Mouse (Mus musculus) kidney, postnatal 25 days (tissue): ENCODE data around the gene Tpx2.

ENCODE experiments used
- DNase-seq, 2 experiments: peaks; one replicate each; pipeline ENCODE4 v3.0.0; 2021; ENCODE audit warnings: mixed read lengths in 2 of 2

Gene Tpx2

GRCm38 (mm10) chr2:152863346-152863745 is 15.6 kb downstream of the Tpx2 start:
- no peak for DNase-seq

DNA sequence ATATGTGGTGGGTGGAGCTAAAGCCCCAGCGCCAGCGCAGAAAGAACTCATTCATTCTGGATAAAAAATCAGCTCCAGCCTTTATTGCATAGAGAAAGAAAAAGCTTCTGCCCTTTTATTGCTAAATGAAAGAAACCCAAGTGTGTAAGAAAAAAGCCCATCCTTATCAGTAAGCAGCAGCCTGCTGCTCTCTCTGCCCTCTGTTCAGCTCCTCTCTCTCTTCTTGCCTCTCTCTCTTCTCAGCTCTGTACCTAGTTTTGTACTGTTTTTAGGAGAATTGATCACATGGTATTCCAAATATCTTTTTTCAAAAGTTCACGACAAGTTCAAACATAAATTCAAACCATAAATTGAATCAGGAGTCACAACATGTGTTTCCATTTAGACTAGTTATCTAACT is 30.5 kb downstream of the Tpx2 start:
- DNase-seq = no peak

GRCm38 (mm10) chr2:152880898-152881297 is 33.1 kb downstream of the Tpx2 start:
- no peak for DNase-seq

- no peak for DNase-seq
These were observed 36.4 kb downstream of the Tpx2 start for GRCm38 (mm10) chr2:152884101-152884645.

- DNase-seq = no peak
These were observed 39.5 kb downstream of the Tpx2 start for GRCm38 (mm10) chr2:152887230-152887629.

GRCm38 (mm10) chr2:152888774-152889173 is 41.0 kb downstream of the Tpx2 start:
- DNase-seq = no peak

DNA sequence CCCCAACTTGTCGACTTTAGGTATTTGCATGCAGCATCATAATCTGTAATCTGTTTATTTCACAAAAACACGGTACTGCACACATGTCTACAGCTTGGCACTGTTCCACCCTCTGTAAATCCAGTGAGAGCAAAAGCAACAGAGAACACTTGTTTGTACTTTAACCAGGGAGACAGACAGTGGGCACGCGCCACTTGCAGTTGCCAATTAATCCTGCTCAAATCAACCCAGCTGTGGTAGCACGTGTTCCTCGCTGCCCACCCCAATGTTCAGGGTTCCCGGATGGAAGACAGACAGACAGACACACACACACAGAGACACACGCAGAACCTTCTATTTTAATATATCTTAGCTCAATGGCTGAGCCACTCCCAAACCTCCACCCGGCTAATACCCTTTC is 48.1 kb downstream of the Tpx2 start:
- peak; percentile 54 to 72 for DNase-seq

DNA sequence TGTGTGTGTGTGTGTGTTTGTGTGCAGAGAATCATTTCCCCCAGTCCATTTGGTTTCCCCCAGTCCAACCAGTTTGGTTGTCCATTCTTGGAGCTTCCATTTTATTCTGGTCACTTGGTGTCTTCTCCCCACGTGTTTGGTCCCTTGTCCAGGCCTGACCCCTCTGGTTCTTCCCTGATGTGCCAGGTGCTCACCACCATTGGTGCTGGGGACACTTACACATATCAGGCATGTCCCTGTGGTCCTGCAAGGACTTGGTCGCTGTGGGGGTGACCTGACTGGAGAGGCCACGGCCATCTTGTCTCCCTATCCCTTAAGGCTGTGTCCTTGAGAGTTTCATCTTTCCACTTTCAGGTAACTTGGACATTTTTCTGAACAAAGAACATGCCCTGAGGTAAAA is 49.2 kb downstream of the Tpx2 start:
- DNase-seq = no peak

DNA sequence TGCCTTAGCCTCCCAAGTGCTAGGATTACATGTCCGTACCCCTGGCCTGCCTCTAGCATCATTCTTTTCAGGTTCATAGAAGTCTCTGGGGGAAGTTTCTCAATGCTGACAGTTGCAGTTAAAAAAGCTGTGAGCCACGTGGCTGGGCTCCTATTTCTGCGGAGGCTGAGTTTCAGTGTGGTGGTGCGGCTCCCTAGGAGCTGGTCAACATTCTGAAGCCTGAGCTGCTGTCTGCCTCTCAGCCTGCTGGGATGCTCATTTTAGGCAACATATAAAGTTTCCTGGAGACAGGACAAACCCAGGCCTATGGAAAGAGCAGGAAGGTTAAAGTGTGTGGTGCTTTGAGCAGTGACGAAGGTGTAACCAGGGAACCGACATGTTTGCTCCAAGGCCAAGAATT is 51.2 kb downstream of the Tpx2 start:
- no peak for DNase-seq

DNA sequence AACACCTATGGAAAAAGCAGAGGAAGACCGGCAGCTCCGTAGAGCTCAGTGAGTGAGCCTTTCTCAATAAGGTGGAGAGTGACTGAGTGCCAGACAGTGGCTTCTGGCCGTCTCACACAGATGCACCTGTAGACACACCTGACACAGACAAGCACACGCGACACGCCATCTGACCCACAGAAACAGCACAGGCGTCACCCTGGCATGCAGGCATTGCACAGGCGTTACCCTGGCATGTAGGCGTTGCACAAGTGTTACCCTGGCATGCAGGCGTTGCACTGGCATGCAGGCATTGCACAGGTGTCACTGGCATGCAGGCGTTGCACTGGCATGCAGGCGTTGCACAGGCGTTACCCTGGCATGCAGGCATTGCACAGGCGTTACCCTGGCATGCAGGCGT is 53.5 kb downstream of the Tpx2 start:
- DNase-seq = peak in 1 of 2 experiments; percentile 14

DNA sequence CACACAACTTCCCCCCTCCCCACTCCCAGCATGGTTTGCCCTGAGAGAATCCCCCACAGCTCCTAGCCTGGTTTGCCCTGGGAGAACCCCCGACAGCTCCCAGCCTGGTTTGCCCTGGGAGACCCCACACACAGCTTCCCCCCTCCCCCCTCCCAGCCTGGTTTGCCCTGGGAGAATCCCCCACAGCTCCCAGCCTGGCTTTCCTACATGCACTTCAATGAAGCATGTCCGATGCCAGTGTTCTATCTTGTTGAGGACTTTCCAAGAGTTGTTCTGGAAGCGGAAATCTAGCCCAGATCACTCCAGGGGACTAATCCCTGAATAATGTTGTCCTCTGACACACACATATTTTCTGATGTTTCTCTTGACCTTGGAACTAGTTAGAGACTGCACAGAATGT is 54.9 kb downstream of the Tpx2 start:
- peak in 1 of 2 experiments; percentile 34 for DNase-seq

- DNase-seq = peak in 1 of 2 experiments; percentile 33
These were observed 55.8 kb downstream of the Tpx2 start for GRCm38 (mm10) chr2:152903586-152903985.

DNA sequence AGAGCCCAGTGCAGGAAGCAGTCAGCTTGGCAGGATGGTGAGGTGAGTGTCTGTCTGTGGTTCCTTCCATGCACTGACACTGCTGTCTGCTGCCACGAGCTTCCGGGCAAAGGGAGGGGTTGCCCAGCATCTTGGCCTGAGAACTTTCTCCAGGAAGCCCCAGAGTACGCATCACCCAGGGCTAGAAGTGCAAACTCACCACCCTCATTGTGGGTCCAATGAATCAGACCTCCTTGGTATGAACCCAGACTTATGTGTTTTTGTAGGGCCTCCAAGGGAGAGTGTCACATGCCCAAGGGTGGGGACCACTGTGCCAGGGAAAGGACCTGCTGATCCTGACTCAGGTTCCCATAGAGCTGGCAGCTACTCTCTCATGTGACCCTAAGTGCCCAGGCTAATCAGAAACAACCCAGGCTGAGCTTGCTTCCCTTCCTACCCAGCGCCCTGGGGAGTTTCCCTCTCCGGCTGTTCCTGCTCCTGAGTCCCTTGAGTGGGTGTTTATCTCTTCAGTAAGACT is 56.4 kb downstream of the Tpx2 start:
- no peak for DNase-seq

DNA sequence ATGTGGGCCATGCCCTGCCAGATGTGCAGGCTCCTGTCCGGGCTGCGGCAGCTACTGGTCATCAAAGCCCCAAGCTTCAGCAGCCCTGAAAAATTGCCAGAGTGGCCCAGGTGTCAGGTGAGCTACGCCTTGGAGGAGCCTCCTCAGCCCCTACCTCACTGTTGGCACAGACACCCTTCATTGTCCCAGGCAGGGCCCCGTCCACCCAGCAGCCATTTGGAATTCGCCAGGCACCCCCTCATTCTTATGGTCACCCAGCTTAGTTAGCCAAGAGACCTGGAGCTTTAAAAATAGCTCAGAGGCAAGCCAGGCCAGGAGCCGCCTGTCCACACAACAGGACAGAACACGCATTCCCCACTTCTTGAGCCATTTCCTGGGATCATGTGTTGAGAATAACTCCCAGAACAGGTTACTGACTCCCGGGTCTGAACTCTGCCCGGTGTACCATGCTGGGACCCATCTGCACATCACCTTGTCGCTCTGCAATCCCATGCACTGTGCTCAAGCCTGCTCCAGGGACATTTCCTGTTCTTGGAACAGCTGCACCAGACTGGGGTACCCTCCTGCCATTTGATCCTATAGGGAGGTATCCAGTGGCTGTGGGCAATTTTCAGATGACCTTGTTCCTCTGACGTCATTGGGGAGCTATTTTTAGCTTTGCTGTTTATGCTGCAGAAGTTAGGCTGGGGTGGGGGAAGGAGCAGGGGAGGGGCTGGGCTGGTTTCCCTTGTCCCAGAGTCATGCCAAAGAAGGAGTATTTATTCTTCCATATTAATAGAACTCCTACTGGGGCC is 57.5 kb downstream of the Tpx2 start:
- no peak for DNase-seq

DNA sequence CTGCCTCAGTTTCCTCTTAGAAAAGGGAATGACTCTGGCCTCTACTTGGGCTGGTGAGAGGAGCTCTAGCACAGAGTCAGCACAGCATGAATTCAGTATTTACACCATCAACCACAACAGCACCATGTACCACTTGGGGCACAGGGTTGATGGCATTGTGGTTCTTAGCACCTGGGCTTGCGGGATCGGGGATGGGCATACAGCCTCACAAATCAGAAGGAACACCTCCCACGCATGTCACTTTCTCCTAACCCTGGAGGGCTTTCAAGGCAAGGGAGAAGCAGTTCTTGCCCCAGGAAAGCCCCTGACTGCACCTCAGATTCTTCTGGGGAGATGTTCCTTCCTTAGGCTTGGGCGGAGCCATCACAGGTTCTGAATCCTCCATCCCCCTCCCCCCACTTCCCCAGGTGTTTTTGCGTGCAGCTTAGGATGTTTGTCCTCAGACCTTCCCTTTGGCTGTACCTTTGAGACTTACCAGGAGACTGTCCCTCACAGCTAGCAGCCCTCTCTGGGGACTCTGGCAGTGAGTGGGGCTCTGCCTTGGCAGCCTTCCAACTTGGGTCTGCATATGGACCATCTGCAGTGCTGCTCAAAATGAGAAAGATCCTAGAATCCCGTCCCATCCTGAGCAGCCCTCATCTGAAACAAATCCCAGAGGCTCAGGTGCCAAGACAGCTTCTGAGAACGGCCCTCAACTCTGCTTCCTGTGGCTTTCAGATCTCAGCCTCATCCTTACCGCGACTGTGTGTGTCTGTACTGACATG is 58.7 kb downstream of the Tpx2 start:
- DNase-seq = no peak

- DNase-seq = no peak
These were observed 59.6 kb downstream of the Tpx2 start for GRCm38 (mm10) chr2:152907114-152907943.

GRCm38 (mm10) chr2:152909848-152910247 is 62.1 kb downstream of the Tpx2 start:
- no peak for DNase-seq

DNA sequence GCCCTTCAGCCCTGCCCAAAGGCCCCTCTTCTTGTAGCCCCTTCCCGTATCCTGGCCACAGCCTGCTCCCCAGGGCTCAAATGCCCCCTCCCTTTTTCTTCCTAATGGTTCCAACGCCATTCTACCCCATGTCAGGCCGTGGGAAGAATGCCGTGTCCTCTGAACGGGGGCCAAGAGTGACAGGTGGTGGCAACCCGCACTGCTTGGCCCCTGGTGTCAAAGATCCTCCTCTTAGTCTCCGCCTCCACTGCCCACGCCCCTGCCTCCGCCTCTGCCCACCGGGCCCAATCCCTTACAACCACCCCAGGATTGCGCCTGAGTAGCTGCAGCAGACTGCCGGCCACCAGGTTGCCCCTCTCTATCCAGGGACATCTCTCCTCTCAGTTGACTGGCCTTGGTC is 63.3 kb downstream of the Tpx2 start, which contains the start of gene Mylk2:
Gene Mylk2 (plus strand): TSS at position 322 of the 400 bp plus-strand sequence.
- no peak for DNase-seq

DNA sequence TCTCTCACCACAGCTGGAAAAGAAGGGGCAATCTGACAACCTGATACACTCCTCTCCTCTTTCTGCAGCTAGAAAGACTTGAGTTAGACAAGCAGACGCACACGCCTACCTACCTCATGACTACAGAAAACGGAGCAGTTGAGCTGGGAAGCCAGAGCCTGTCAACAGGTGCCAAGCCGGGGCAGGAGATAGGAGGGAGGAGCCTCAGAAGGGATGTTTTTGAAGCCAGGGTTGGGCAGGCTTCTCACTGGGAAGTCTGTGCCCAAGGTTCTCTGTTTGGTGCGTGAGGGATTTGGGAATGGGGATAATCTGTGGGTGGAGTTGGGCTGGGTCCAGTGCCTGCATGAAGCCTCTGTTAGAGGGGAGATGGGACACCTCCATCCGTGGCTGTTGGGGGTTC is 63.7 kb downstream of the Tpx2 start:
- DNase-seq = no peak

DNA sequence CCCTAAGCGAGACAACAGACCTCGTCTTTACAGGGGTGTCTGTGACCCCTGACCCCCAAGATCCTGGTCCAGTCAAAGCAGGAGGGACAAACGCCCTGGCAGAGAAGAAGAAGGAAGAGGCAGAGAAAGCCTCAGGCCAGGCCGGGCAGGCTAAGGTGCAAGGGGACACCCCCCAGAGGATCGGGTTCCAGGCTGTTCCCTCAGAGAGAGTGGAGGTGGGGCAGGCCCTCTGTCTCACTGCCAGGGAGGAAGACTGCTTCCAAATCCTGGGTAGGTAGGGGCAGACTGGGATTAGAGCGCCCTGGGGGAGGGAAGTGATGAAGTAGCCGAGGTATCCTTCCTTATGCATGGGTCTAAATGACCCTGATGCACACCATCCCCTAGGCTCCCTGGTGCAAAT is 65.7 kb downstream of the Tpx2 start:
- no peak for DNase-seq

DNA sequence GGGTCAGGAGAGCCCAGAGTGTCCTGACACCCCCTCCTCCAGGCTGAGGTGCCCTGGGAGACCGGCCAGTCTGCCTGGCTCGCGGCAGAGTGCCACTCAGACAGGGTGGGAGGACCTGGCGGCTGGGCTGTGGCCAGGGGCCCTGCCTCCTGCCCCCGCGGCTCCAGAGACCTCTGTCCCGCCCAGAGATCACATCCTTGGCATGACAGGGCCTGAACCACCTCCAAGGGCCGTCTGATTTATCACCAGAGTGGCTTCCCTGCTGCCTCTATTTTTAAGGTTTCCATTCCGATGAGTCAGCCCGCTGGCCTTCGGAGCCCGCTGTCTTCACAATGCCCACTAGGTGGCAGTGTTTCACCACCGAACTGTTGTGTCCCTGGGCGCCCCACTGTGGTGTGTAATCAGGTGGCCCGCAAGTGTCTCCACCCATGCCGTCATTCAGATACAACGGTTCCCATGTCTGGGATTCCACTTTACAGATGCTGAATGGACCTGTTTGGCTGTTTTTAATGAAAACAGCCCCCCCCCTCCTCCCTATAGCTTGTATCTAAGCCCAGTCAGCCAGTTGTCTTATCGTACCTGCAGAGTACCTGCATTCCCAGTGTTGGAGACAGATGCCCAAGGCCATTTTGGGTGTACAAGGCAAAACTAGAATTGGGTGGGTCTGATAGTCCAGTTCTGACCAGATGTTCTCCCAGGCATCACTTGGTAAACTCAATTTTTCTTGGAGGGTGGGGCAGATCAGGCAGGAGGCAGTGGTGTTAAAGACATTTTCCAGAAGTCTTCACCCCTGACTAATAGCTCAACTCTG is 66.8 kb downstream of the Tpx2 start:
- peak; percentile 84 to 85 for DNase-seq

DNA sequence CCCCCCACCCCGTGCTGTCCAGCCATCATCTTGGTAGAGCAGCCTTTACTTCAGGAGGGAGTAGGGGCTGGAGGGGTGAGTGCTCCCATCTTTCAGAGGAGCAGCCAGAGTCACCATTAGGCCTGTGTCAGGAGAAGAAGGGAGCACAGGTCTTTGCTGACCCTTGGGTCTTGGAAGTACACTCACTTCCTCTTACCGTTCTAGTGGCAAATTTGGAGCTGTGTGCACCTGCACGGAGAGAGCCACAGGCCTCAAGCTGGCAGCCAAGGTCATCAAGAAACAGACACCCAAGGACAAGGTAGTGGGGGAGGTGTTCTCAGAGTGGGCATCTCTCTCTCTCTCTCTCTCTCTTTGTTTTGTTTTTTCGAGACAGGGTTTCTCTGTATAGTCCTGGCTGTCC is 67.7 kb downstream of the Tpx2 start:
- no peak for DNase-seq
